Mouse (Mus musculus) liver, embryonic 14.5 days (tissue): ENCODE data around the gene Slc37a1. TPM values are rescaled to one million over a fixed set of nuclear protein-coding genes. Genes with fewer than 3 reads are reported as not detected.
A peak's percentile ranks its signal among the peaks of the same experiment; 100 is the strongest.

ENCODE experiments used
- ATAC-seq: fragments of 200-750 bp; cut with Nextera tagmentation; 2 replicates; pipeline ENCODE4 v1.8.0; 2017; ENCODE audit warnings: moderate number of reproducible peaks, mild to moderate bottlenecking, moderate library complexity; ENCODE audit not compliant: insufficient read depth
- DNase-seq, 3 experiments: peaks; one replicate each; pipeline ENCODE4 v3.0.0-alpha.2; 2012 to 2013; ENCODE audit warnings: low read depth in 3 of 3, low spot score in 3 of 3
- H3K27ac ChIP-seq: fragments of 300-500 bp; sonication (generic); 2 replicates; pipeline ENCODE4 v1.5.1; 2014; ENCODE audit warnings: moderate library complexity, mild to moderate bottlenecking, control low read depth, inconsistent platforms
- H3K27me3 ChIP-seq: fragments of 300-500 bp; sonication (generic); 2 replicates; pipeline ENCODE4 v1.6.1; 2014; ENCODE audit warnings: mild to moderate bottlenecking, low read length, moderate library complexity; ENCODE audit not compliant: control insufficient read depth, insufficient read depth
- H3K36me3 ChIP-seq: fragments of 300-500 bp; sonication (generic); replicated peaks from 2 replicates; pipeline ENCODE4 v1.6.1; 2014; ENCODE audit warnings: low read depth; ENCODE audit not compliant: control insufficient read depth, insufficient read depth
- H3K4me1 ChIP-seq, 2 experiments: fragments of 200-500 bp in 1 of 2; fragments of 300-500 bp in 1 of 2; sonication (generic) in 1 of 2; replicated peaks; 2 replicates each; pipeline ENCODE4 v1.6.1; 2012 to 2014; ENCODE audit warnings: antibody characterized with exemption in 1 of 2, inconsistent platforms in 1 of 2, low read length in 1 of 2; ENCODE audit not compliant: control insufficient read depth in 2 of 2, insufficient read depth in 2 of 2
- H3K4me2 ChIP-seq: fragments of 300-500 bp; sonication (generic); 2 replicates; pipeline ENCODE4 v1.6.1; 2014; ENCODE audit warnings: low read depth, mild to moderate bottlenecking, control low read depth, moderate library complexity
- H3K4me3 ChIP-seq, 2 experiments: fragments of 200-500 bp in 1 of 2; fragments of 300-500 bp in 1 of 2; sonication (generic) in 1 of 2; 2 replicates each; pipeline ENCODE4 v1.5.1; 2012 to 2014; ENCODE audit warnings: low read depth in 2 of 2, low read length in 2 of 2, mild to moderate bottlenecking in 2 of 2, control low read depth in 1 of 2, inconsistent platforms in 1 of 2, moderate library complexity in 1 of 2; ENCODE audit not compliant: insufficient read depth in 1 of 2
- H3K9ac ChIP-seq: fragments of 300-500 bp; sonication (generic); replicated peaks from 2 replicates; pipeline ENCODE4 v1.6.1; 2014; ENCODE audit warnings: mild to moderate bottlenecking, control low read depth, moderate library complexity
- H3K9me3 ChIP-seq: fragments of 300-500 bp; sonication (generic); 2 replicates; pipeline ENCODE4 v1.6.1; 2016; ENCODE audit warnings: low read length, mixed read lengths; ENCODE audit not compliant: control insufficient read depth
- CTCF ChIP-seq: IDR thresholded peaks from 2 replicates; pipeline ENCODE4 v1.5.1; 2016; ENCODE audit warnings: antibody characterized with exemption, low read depth, control low read depth
- EP300 ChIP-seq: IDR thresholded peaks from 2 replicates; pipeline ENCODE4 v1.6.1; 2016; ENCODE audit warnings: antibody characterized with exemption, low read depth
- WGBS: fragments of 180-500 bp; shearing (Covaris S2); extraction: QIAGEN DNeasy Blood & Tissue Kit; methylation state at CpG from one replicate; pipeline ENCODE4 v1.1.7; 2014; ENCODE audit not compliant: insufficient replicate concordance; 5-methylcytosine and 5-hydroxymethylcytosine counted together
- polyA plus RNA-seq, 2 experiments: library from polyadenylated mRNA; depleted of rRNA in 1 of 2; stranded (reverse) in 1 of 2; unstranded in 1 of 2; fragments of >200 nt; fragmentation: Nextera tagmentation in 1 of 2; extraction: Ambion mirVana in 1 of 2; gene quantifications; 2 replicates each; pipeline versions ENCODE4 v1.2.1 to v1.2.3; 2012 to 2014

The Slc37a1 gene
- polyA plus RNA-seq, 2 experiments = 1.2 to 1.9 TPM

GRCm38 (mm10) chr17:31299981-31300380, 13.4 kb downstream of the Slc37a1 start:
- Histone ChIP-seq H3K4me2 (no peak overlapping the region), H3K36me3 (no peaks in the 10 kb centered on the region), H3K27ac (no peak overlapping the region), H3K4me3 (no peak overlapping the region), H3K9me3 (no peaks in the 10 kb centered on the region), H3K27me3 (no peaks in the 10 kb centered on the region), H3K4me1 (peaks cover 4 to 14% of the 10 kb centered on the region in 2 experiments), H3K9ac (no peak overlapping the region)
- TF ChIP-seq EP300 (no peak), CTCF (no peak)
- no peak for DNase-seq
- WGBS = 71% methylated on average over 4 of the region's 4 CpGs
- ATAC-seq = no peak

GRCm38 (mm10) chr17:31300736-31301135, 14.1 kb downstream of the Slc37a1 start:
- DNase-seq (no peak), ATAC-seq (no peak)
- no peaks in the 10 kb centered on the region for H3K36me3 ChIP-seq
- H3K9ac ChIP-seq = no peak overlapping the region
- no peaks in the 10 kb centered on the region for H3K9me3 ChIP-seq
- H3K4me2 ChIP-seq = no peak overlapping the region
- no peak for TF ChIP-seq EP300
- no peak for TF ChIP-seq CTCF
- H3K27ac ChIP-seq = no peak overlapping the region
- H3K4me3 ChIP-seq = no peak overlapping the region
- H3K4me1 ChIP-seq = peaks cover 10 to 20% of the 10 kb centered on the region in 2 experiments
- 56% methylated on average over 3 of the region's 3 CpGs for WGBS
- no peaks in the 10 kb centered on the region for H3K27me3 ChIP-seq

GRCm38 (mm10) chr17:31303401-31303800, 16.8 kb downstream of the Slc37a1 start:
- no peak for DNase-seq

DNA sequence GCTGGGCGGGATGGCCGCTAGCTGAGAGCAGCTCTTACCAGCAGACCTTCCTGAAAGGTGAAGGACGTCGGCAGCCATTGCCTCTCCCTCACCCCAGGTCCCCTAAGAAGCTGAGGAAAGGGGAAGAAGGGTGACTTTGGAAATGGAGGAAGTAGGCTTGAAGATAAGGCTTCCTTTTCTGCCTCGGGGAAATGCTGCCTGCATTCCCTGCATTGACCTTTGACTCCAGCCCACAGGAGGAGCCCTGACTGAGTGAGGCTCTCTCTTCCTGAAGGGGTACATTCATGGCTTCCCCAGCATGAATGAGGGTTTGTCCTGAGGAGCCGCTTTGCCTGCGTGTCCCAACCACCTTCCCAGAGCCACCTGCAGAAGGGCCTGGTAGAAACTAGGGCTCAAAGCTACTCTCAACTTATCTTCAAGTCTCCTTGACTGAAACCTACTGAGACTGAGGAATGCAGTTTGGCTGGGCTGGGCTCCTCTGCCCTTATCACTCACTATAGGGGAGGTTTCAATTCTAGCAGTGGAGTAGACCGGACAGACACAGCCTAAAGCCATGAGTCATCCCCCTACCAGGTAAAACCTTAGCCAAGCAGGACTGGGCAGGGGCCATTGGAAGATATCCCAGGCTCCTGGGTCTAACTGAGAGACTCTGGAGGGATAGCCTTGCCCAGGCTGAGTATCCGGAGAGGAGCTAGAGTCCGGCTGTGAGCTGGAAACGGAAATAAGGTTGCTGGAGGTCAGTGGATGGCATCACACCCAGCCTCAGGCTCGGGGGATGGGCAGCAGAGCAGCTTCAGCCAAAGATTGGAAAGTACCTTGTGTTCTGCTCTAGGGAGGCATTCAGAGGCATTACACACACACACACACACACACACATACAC, 18.5 kb downstream of the Slc37a1 start:
- Histone ChIP-seq H3K9me3 (no peaks in the 10 kb centered on the region), H3K4me1 (peaks cover 10 to 23% of the 10 kb centered on the region in 2 experiments), H3K4me2 (peak overlapping the region; percentile 31), H3K9ac (no peak overlapping the region), H3K4me3 (no peak overlapping the region), H3K27me3 (no peaks in the 10 kb centered on the region), H3K27ac (0 out of 2 replicates have a peak overlapping the region, but pooled peaks have one; percentile 20), H3K36me3 (no peaks in the 10 kb centered on the region)
- DNase-seq (no peak), ATAC-seq (peak; percentile 74; the same call in 1 of the 2 replicates)
- TF ChIP-seq CTCF (no peak), EP300 (no peak)
- WGBS = 15% methylated on average over 12 of the region's 12 CpGs

More at GRCm38 (mm10) chr17:31303401-31303800, 16.8 kb downstream of the Slc37a1 start:
- WGBS = 72% methylated on average over 4 of the region's 4 CpGs
- H3K27me3 ChIP-seq = no peaks in the 10 kb centered on the region
- H3K9ac ChIP-seq = no peak overlapping the region
- no peak overlapping the region for H3K4me2 ChIP-seq
- no peaks in the 10 kb centered on the region for H3K9me3 ChIP-seq
- ATAC-seq = no peak
- H3K36me3 ChIP-seq = no peaks in the 10 kb centered on the region
- TF ChIP-seq CTCF = no peak
- peaks cover 10 to 23% of the 10 kb centered on the region in 2 experiments for H3K4me1 ChIP-seq
- no peak overlapping the region for H3K27ac ChIP-seq
- H3K4me3 ChIP-seq = no peak overlapping the region

- Histone ChIP-seq H3K27ac (no peak overlapping the region), H3K4me1 (peaks cover 10 to 23% of the 10 kb centered on the region in 2 experiments), H3K27me3 (no peaks in the 10 kb centered on the region), H3K9me3 (no peaks in the 10 kb centered on the region), H3K36me3 (no peaks in the 10 kb centered on the region), H3K4me2 (no peak overlapping the region; the same call in 1 of the 2 replicates), H3K9ac (no peak overlapping the region), H3K4me3 (no peak overlapping the region)
- no peak for DNase-seq
- no peak for ATAC-seq
- WGBS = 36% methylated on average over 5 of the region's 5 CpGs
- TF ChIP-seq EP300 = no peak
Measured at GRCm38 (mm10) chr17:31305776-31306120, 19.2 kb downstream of the Slc37a1 start.
